Mouse (Mus musculus) embryonic fibroblast, embryonic 13.5 days (primary cell): ENCODE measurements at regions not wholly inside any gene's neighbourhood (a gene's known extent, or its start where the extent isn't known, plus 50 kb on each side); places are given as distances from the start of the nearest gene placed in this dataset.

Experiments used
- CTCF ChIP-seq: IDR thresholded peaks from 2 replicates; pipeline ENCODE4 v1.5.1; 2011; ENCODE audit warnings: mild to moderate bottlenecking, control low read depth, low read length, moderate library complexity, borderline replicate concordance; ENCODE audit not compliant: insufficient read depth
- POLR2A ChIP-seq: IDR thresholded peaks from 2 replicates; pipeline ENCODE4 v1.6.1; 2011; ENCODE audit warnings: low read depth, mild to moderate bottlenecking, control low read depth, low read length, moderate library complexity

DNA sequence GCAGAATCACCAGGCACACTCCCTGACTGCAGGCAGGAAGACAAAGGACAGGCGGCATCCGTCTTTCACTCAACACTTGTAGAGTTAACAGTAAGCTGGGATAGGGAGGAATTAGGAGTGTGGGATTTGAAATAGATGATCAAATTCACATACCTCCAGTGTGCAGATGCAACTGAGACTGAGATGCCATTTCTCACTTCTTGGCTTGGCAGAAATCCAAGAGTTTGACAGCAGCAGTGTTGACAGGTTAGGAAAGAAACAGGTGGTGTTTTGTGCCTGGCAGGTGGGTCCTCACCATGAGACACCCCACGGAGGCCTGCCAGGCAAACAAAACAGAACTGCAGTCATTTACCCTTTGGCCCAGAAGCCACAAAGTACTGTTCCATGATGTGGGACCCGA lies 79.8 kb downstream of the Smgc start:
- no peak for TF ChIP-seq CTCF
- no peak for TF ChIP-seq POLR2A
